Mouse (Mus musculus) ES-E14 (cell line): ENCODE results near the gene Arpc5l. TPM values are rescaled to one million over a fixed set of nuclear protein-coding genes. Genes with fewer than 3 reads are reported as not detected.

Experiments used
- DNase-seq: peaks from one replicate; pipeline ENCODE4 v3.0.0-alpha.2; 2013; ENCODE audit warnings: low read depth, low spot score
- H3K27ac ChIP-seq: 2 replicates; pipeline ENCODE4 v1.5.1; 2012; ENCODE audit warnings: low read depth, mild to moderate bottlenecking, low read length, moderate library complexity, mixed read lengths; ENCODE audit not compliant: poor library complexity, insufficient read depth, severe bottlenecking
- H3K36me3 ChIP-seq: 2 replicates; pipeline ENCODE4 v1.6.1; 2012; ENCODE audit warnings: mild to moderate bottlenecking, low read length, moderate library complexity, mixed read lengths; ENCODE audit not compliant: control insufficient read depth, poor library complexity, insufficient read depth, severe bottlenecking
- H3K4me1 ChIP-seq, 2 experiments: fragments of 150-350 bp in 1 of 2; sonication (generic) in 1 of 2; 2 replicates each; pipeline ENCODE4 v1.6.1; 2012; ENCODE audit warnings: low read length in 2 of 2, mild to moderate bottlenecking in 1 of 2, mixed read lengths in 1 of 2; ENCODE audit not compliant: control insufficient read depth in 2 of 2, insufficient read depth in 2 of 2, poor library complexity in 1 of 2
- H3K4me3 ChIP-seq, 2 experiments: fragments of 150-350 bp in 1 of 2; sonication (generic) in 1 of 2; 2 replicates each; pipeline ENCODE4 v1.5.1; 2012; ENCODE audit warnings: low read length in 2 of 2, low read depth in 1 of 2, mild to moderate bottlenecking in 1 of 2, mixed read lengths in 1 of 2; ENCODE audit not compliant: insufficient read depth in 1 of 2, poor library complexity in 1 of 2, severe bottlenecking in 1 of 2
- H3K9ac ChIP-seq: 2 replicates; pipeline ENCODE4 v1.6.1; 2012; ENCODE audit warnings: low read depth, mild to moderate bottlenecking, low read length, mixed read lengths; ENCODE audit not compliant: poor library complexity, insufficient read depth, severe bottlenecking
- H3K9me3 ChIP-seq: fragments of 150-350 bp; sonication (generic); 2 replicates; pipeline ENCODE4 v1.6.1; 2012; ENCODE audit warnings: low read depth, mild to moderate bottlenecking, low read length; ENCODE audit not compliant: control insufficient read depth, insufficient read depth
- CHD2 ChIP-seq: IDR thresholded peaks from 2 replicates; pipeline ENCODE4 v1.6.1; 2014; ENCODE audit warnings: mild to moderate bottlenecking, low read depth, low read length, inconsistent platforms
- HCFC1 ChIP-seq: IDR thresholded peaks from 2 replicates; pipeline ENCODE4 v1.6.1; 2012; ENCODE audit warnings: low read length, inconsistent platforms, borderline replicate concordance; ENCODE audit not compliant: insufficient read depth
- MAFK ChIP-seq: IDR thresholded peaks from 2 replicates; pipeline ENCODE4 v1.6.1; 2014; ENCODE audit warnings: mild to moderate bottlenecking, low read depth, low read length, inconsistent platforms; ENCODE audit not compliant: insufficient read depth
- ZC3H11A ChIP-seq: IDR thresholded peaks from 2 replicates; pipeline ENCODE4 v1.6.1; 2012; ENCODE audit warnings: low read depth, mild to moderate bottlenecking, inconsistent platforms, low read length, borderline replicate concordance
- ZNF384 ChIP-seq: IDR thresholded peaks from 2 replicates; pipeline ENCODE4 v1.6.1; 2012; ENCODE audit warnings: low read depth, low read length, inconsistent platforms
- in situ Hi-C, 2 experiments: fragments of 600-800 bp; cut with MboI; formaldehyde crosslinking; loops; one replicate each; pipeline ENCODE4 v1.15.1; 2025; ENCODE audit warnings: low sequenced_read_pairs in 2 of 2, inconsistent platforms in 1 of 2; ENCODE audit not compliant: unreplicated experiment in 2 of 2
- total RNA-seq: library from RNA; depleted of rRNA; stranded (reverse); fragments of 300-350 nt; gene quantifications from 2 replicates; pipeline ENCODE4 v1.2.3, GENCODE M21; 2012

Gene Arpc5l
- total RNA-seq, 1 experiment: 58.4 TPM

DNA sequence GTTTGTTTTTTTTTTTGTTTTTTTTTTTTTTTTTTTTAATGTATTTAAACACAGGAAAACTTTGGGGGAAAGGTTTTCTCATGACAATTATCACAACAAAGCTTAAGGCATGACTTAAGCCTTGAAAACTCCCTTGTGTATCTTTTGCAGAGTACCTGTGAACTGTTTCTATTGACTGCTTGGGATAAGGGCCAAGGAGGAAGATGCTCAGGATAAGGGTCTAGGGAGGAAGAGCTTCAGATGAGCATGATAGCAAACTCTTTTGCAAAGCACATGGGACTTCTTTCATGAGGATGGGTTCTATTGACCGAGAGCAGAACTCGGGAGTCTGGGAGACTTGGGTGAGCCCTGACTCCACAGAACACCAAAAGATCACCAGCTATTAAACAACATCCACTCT lies 35.5 kb upstream of the Arpc5l start:
- in situ Hi-C loops: no loop called here
- no peak for DNase-seq
- H3K9me3 ChIP-seq: no peaks in the 10 kb centered on the region
- no peaks in the 10 kb centered on the region for H3K36me3 ChIP-seq
- H3K4me1 ChIP-seq: peaks cover 0 to 6% of the 10 kb centered on the region in 2 experiments; a peak in 1 of 4 replicates
- H3K9ac ChIP-seq: no peak overlapping the region
- H3K27ac ChIP-seq: no peak overlapping the region
- TF ChIP-seq CHD2 (no peak), ZC3H11A (no peak), ZNF384 (no peak), HCFC1 (no peak), MAFK (no peak)
- H3K4me3 ChIP-seq: no peak overlapping the region

- Histone ChIP-seq H3K36me3 (no peaks in the 10 kb centered on the region), H3K9me3 (no peaks in the 10 kb centered on the region), H3K27ac (no peak overlapping the region), H3K4me1 (peaks cover 0 to 7% of the 10 kb centered on the region in 2 experiments; a peak in 1 of 4 replicates), H3K4me3 (no peak overlapping the region), H3K9ac (no peak overlapping the region)
- TF ChIP-seq ZC3H11A (no peak), MAFK (no peak), CHD2 (no peak), ZNF384 (no peak), HCFC1 (no peak)
- no peak for DNase-seq
- in situ Hi-C loops: no loop called here
Measured at GRCm38 (mm10) chr2:38970057-38970456, 35.1 kb upstream of the Arpc5l start.

DNA sequence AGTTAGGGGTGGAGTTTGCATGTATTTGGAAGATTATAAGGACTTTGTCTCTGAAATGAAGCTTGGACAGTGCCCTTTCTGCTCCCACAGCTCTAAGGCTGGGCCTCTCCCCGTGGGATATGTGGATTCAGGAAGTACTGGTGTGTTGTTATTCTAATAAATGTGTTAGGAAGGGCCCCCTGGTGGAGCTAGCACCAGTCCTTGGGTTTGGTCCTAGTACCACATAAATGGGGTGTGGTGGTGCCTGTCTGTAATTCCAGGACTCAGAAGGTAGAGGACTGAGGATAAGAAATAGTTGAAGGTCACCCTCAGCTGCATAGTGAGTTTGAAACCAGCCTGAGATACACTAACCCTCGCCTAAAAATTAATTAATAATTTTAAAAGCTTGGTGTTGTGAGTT lies 31.9 kb upstream of the Arpc5l start:
- TF ChIP-seq HCFC1 (no peak), MAFK (no peak), ZNF384 (no peak), ZC3H11A (no peak), CHD2 (no peak)
- no peak overlapping the region for H3K9ac ChIP-seq
- no peak overlapping the region for H3K4me3 ChIP-seq
- in situ Hi-C loops: no loop called here
- no peak for DNase-seq
- no peaks in the 10 kb centered on the region for H3K36me3 ChIP-seq
- no peaks in the 10 kb centered on the region for H3K9me3 ChIP-seq
- H3K4me1 ChIP-seq: peaks cover 0 to 17% of the 10 kb centered on the region in 2 experiments; a peak in 1 of 4 replicates
- H3K27ac ChIP-seq: no peak overlapping the region

DNA sequence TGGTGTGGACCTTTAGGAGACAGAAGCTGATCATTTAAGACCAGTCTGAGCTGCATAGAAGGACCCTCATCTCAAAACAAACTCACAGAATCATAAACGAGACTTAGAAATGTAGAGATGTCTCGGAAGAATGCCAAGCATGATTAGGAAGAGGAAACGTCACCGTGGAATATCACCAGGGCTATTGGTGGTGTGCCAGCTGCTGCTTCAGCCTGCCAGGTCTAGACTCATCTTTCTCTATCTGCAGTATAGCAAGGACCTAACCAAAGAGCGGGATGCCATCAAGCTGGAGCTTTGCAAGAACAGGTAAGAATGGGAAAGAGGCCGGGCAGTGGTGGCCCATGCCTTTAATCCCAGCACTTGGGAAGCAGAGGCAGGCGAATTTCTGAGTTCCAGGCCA lies 31.4 kb upstream of the Arpc5l start:
- no peak for DNase-seq
- H3K4me1 ChIP-seq: peaks cover 0 to 17% of the 10 kb centered on the region in 2 experiments; a peak in 1 of 4 replicates
- in situ Hi-C loops: no loop called here
- H3K27ac ChIP-seq: no peak overlapping the region
- H3K9ac ChIP-seq: no peak overlapping the region
- no peak for TF ChIP-seq ZNF384
- no peaks in the 10 kb centered on the region for H3K9me3 ChIP-seq
- H3K36me3 ChIP-seq: no peaks in the 10 kb centered on the region
- no peak overlapping the region for H3K4me3 ChIP-seq

GRCm38 (mm10) chr2:38974171-38974570 lies 31.0 kb upstream of the Arpc5l start:
- TF ChIP-seq CHD2 (no peak), ZC3H11A (no peak), HCFC1 (no peak), ZNF384 (no peak), MAFK (no peak)
- no peak overlapping the region for H3K27ac ChIP-seq
- in situ Hi-C loops: no loop called here
- no peak overlapping the region for H3K4me3 ChIP-seq
- no peaks in the 10 kb centered on the region for H3K36me3 ChIP-seq
- H3K9ac ChIP-seq: no peak overlapping the region
- DNase-seq: no peak
- no peaks in the 10 kb centered on the region for H3K9me3 ChIP-seq
- peaks cover 0 to 17% of the 10 kb centered on the region in 2 experiments; a peak in 1 of 4 replicates for H3K4me1 ChIP-seq
